Mouse (Mus musculus) embryonic fibroblast, embryonic 13.5 days (primary cell): Measurements from ENCODE around the gene CN725425. TPM values are rescaled to one million over a fixed set of nuclear protein-coding genes. Genes with fewer than 3 reads are reported as not detected.

Source experiments
- H3K27ac ChIP-seq: 2 replicates; pipeline ENCODE4 v1.5.1; 2012; ENCODE audit warnings: low read length, control low read depth, inconsistent platforms; ENCODE audit not compliant: insufficient read depth
- H3K4me1 ChIP-seq: 2 replicates; pipeline ENCODE4 v1.6.1; 2011; ENCODE audit warnings: low read length; ENCODE audit not compliant: control insufficient read depth, insufficient read depth
- H3K4me3 ChIP-seq: 2 replicates; pipeline ENCODE4 v1.5.1; 2011; ENCODE audit warnings: mild to moderate bottlenecking, control low read depth, low read length; ENCODE audit not compliant: insufficient read depth
- CTCF ChIP-seq: IDR thresholded peaks from 2 replicates; pipeline ENCODE4 v1.5.1; 2011; ENCODE audit warnings: mild to moderate bottlenecking, control low read depth, low read length, moderate library complexity, borderline replicate concordance; ENCODE audit not compliant: insufficient read depth
- POLR2A ChIP-seq: IDR thresholded peaks from 2 replicates; pipeline ENCODE4 v1.6.1; 2011; ENCODE audit warnings: low read depth, mild to moderate bottlenecking, control low read depth, low read length, moderate library complexity
- polyA plus RNA-seq: library from polyadenylated mRNA; stranded (reverse); fragments of >200 nt; gene quantifications from 2 replicates; pipeline ENCODE4 v1.2.4, GENCODE M21; 2011; ENCODE audit warnings: low read depth; ENCODE audit not compliant: missing spikeins, insufficient read length

Gene CN725425
- polyA plus RNA-seq, 1 experiment = not detected

GRCm38 (mm10) chr15:91172193-91172592 is 27.1 kb upstream of the CN725425 start:
- H3K4me3 ChIP-seq = no peak overlapping the region
- peaks cover 8% of the 10 kb centered on the region for H3K4me1 ChIP-seq
- H3K27ac ChIP-seq = peak overlapping the region; percentile 65
- TF ChIP-seq POLR2A (no peak), CTCF (no peak)

DNA sequence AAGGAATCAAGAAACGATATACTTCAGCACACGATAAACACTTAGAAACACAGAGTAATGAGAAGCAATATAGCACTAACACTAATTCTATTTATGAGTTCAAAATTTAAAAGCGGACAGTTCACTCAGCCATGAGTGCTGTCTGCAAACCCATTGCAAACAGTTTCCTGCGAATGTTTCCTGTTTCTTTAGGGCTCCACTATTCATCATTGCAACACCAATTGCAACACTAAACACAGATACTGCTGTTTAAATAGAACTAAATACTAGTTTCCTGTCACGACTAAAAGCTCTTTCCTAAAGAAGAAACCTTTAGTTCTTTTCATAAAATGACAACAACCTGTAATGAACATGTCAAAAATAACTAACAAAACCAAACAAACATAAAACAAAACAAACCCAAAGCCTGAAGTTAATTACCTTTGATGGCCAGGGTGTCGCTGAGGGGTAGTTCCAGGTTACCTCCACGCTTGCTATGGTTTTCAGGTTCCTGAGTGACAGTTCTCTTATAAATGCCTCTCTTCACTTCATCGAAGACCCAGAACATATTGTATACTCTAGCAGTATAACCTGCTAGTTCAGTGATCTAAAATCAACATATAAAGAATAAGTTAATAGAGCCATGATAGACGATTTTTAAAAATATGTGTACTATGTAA is 20.5 kb upstream of the CN725425 start:
- no peak for TF ChIP-seq CTCF
- Histone ChIP-seq H3K4me1 (no peaks in the 10 kb centered on the region), H3K27ac (no peak overlapping the region), H3K4me3 (no peak overlapping the region)

DNA sequence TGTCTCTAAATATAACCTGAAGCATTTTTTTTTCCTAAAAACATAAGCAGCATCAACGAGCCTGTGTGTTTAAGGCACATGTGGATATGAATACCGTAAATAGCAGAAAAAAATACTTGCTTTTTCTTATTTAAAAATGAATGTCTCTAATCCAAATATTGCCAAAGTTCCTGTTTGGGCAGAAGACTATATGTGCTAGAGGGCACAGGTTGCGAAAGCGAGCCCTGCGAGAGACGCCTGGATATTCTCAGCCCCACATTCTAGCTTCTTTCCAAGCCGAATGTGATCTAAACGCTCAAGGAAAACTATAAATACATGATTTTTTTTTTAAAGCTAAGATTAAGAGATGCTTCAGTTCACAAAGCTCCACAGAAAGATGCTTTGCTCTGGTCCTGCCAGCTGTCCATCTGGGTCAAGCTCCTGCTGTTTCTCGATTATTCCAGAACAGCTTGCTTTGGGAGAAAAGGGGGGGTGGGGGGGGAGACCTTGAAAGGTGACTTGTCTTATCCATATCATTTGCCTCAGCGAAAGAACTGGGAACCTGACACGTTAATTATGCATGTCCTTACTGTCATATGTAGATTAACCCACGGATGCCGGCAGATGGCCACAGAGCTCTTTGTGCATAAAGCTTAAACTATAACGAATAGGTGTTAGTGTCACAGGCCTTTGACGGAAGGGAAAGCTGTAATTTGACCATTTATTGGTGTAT is 19.2 kb upstream of the CN725425 start:
- no peak for TF ChIP-seq CTCF
- H3K4me3 ChIP-seq = no peak overlapping the region
- H3K27ac ChIP-seq = no peak overlapping the region
- H3K4me1 ChIP-seq = no peaks in the 10 kb centered on the region

- H3K4me3 ChIP-seq = no peak overlapping the region
- no peaks in the 10 kb centered on the region for H3K4me1 ChIP-seq
- TF ChIP-seq CTCF (no peak), POLR2A (no peak)
- no peak overlapping the region for H3K27ac ChIP-seq
Observed at GRCm38 (mm10) chr15:91186358-91186757, 12.9 kb upstream of the CN725425 start.

DNA sequence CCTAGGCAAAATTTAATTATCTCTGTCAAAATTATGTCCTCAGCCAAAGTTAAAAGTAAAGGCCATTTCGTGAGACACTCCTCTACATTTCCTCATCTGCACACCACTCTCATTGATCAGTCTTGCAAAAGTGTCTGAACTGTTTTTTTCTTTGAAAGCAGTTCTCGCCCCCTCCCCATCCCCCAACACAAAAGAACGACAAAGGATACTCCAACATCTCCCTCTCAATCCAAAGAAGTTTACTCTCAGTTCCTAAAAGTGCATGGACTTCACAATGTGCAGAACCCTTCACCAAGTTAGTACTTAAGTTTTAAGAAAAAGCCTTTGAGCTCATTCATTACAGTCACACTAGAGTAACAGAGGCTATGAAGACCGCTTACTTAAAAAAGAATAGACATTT is 9.3 kb upstream of the CN725425 start:
- no peak overlapping the region for H3K4me3 ChIP-seq
- TF ChIP-seq CTCF = no peak
- TF ChIP-seq POLR2A = no peak
- H3K27ac ChIP-seq = no peak overlapping the region
- peaks cover 4% of the 10 kb centered on the region; the same call in 1 of the 2 replicates for H3K4me1 ChIP-seq

- Histone ChIP-seq H3K27ac (no peak overlapping the region), H3K4me1 (peaks cover 4% of the 10 kb centered on the region; the same call in 1 of the 2 replicates), H3K4me3 (peak overlapping the region; percentile 50; the same call in 1 of the 2 replicates)
- TF ChIP-seq POLR2A (no peak), CTCF (no peak)
Observed at GRCm38 (mm10) chr15:91190519-91191207, 8.6 kb upstream of the CN725425 start.

GRCm38 (mm10) chr15:91191412-91192222 is 7.7 kb upstream of the CN725425 start, which contains the start of gene Abcd2:
Gene Abcd2, minus strand, starts transcription at chr15:91191799.
- Histone ChIP-seq H3K4me3 (peak within 1 kb of the TSS; percentile 50), H3K27ac (peak within 1 kb of the TSS; percentile 87), H3K4me1 (peaks cover 4% of the 10 kb centered on the region; the same call in 1 of the 2 replicates)
- TF ChIP-seq POLR2A (peak; percentile 42), CTCF (no peak)

GRCm38 (mm10) chr15:91192223-91192598 is 7.1 kb upstream of the CN725425 start:
- H3K4me1 ChIP-seq = peaks cover 4% of the 10 kb centered on the region; the same call in 1 of the 2 replicates
- no peak for TF ChIP-seq POLR2A
- H3K4me3 ChIP-seq = peak overlapping the region; percentile 50
- H3K27ac ChIP-seq = peak overlapping the region; percentile 87

GRCm38 (mm10) chr15:91200833-91201232 is 1.5 kb downstream of the CN725425 start:
- H3K4me1 ChIP-seq = no peaks in the 10 kb centered on the region
- TF ChIP-seq POLR2A (no peak), CTCF (no peak)
- H3K27ac ChIP-seq = no peak overlapping the region
- H3K4me3 ChIP-seq = no peak overlapping the region

DNA sequence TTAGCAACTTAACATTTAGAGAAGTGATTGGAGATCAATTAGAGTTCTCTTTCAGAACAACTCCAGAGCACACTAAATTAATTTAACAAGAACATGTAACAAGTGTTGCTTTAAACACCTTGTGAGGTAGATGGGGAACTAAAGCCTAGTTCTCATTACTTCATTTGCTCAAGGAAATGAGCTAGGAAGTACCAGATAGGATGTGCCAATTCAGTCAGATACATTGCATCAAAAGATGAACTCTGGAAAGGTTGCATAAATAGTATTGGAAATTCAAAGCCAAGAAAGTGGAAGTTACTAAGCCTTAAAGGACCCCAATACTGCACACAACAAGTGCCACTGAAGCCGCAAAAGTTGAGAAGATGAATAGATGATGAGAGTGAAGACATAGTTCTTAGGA is 3.2 kb downstream of the CN725425 start:
- TF ChIP-seq CTCF = no peak
- TF ChIP-seq POLR2A = no peak
- H3K4me1 ChIP-seq = no peaks in the 10 kb centered on the region
- no peak overlapping the region for H3K4me3 ChIP-seq
- no peak overlapping the region for H3K27ac ChIP-seq
